Mouse (Mus musculus): Measurements from ENCODE around the gene Herc2.

Herc2 gene

DNA sequence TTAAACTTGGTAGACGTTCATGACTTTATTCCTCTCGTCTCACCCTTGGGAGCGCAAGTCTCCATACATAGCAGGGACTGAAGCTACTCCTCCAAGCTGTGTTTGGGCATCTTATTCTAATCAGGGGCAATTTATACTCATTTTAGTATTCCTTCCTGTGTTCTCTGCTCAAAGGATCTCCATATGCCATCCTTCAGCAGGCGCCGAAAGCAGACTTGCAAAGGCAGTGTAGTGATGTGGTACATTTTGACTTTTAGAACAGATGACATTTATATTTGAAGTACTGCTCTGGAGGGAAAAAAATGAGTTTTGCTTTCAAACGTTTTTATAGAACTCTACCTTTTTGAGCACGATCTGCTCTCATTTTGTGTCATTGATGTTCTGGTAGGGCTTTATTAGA is 71.0 kb downstream of the Herc2 start:
- peaks cover 5% of the 10 kb centered on the region; the same call in 1 of the 2 replicates for H3K36me3 ChIP-seq (ENCODE audit: control insufficient read depth, insufficient read depth, low read length, poor library complexity, severe bottlenecking)
- H3K27me3 ChIP-seq (ENCODE audit: control insufficient read depth, insufficient read depth, low read length, poor library complexity, severe bottlenecking): no peaks in the 10 kb centered on the region

DNA sequence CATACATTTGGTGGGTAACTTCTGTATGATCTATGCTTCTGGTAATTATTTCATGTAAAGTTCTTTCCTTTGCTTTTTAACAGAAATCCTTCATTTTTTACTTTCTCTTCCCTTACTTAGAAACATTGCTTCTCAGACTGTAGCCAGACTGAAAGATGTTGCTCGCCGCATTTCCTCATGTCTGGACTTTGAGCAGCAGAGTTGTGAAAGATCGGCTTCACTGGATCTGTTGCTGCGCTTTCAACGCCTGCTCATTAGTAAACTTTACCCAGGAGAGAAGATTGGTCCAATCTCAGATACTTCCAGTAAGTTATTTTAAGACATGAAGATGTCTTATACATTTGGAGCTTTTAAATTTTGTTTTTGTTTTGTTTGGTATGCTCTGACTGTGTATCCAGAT is 71.4 kb downstream of the Herc2 start:
- DNase-seq (ENCODE audit: low read depth, low spot score): no peak
- H3K27me3 ChIP-seq (ENCODE audit: control insufficient read depth, insufficient read depth, low read length, poor library complexity, severe bottlenecking): no peaks in the 10 kb centered on the region
- H3K36me3 ChIP-seq (ENCODE audit: control insufficient read depth, insufficient read depth, low read length, poor library complexity, severe bottlenecking): peaks cover 5% of the 10 kb centered on the region; the same call in 1 of the 2 replicates

More for the DNA sequence above, 71.0 kb downstream of the Herc2 start:
- DNase-seq (ENCODE audit: low read depth, low spot score): no peak

- DNase-seq (ENCODE audit: low read depth, low spot score): no peak
- Histone ChIP-seq H3K27me3 (ENCODE audit: control insufficient read depth, insufficient read depth, low read length, poor library complexity, severe bottlenecking) (no peaks in the 10 kb centered on the region), H3K36me3 (ENCODE audit: control insufficient read depth, insufficient read depth, low read length, poor library complexity, severe bottlenecking) (peaks cover 11% of the 10 kb centered on the region)
Measured at GRCm38 (mm10) chr7:56128080-56128479, 78.1 kb downstream of the Herc2 start.

DNA sequence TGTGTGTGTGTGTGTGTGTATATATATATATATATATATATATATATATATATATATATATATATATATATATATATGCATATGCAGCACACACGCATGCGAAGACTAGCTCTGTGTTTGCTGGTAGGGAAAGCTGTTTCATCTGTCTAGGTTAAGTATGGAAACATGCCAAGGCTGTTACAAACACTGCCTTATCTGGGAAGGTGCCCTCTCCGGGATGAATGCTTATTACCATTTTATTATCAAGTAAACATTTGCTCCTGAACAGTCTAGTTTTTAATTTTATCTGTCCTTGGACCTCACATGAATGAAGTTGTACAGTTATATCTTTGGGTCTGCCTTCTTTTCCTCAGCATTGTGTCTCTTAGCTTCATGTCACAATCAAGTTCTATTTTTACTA is 79.6 kb downstream of the Herc2 start:
- H3K36me3 ChIP-seq (ENCODE audit: control insufficient read depth, insufficient read depth, low read length, poor library complexity, severe bottlenecking): peaks cover 16% of the 10 kb centered on the region
- H3K27me3 ChIP-seq (ENCODE audit: control insufficient read depth, insufficient read depth, low read length, poor library complexity, severe bottlenecking): no peaks in the 10 kb centered on the region
- DNase-seq (ENCODE audit: low read depth, low spot score): no peak

DNA sequence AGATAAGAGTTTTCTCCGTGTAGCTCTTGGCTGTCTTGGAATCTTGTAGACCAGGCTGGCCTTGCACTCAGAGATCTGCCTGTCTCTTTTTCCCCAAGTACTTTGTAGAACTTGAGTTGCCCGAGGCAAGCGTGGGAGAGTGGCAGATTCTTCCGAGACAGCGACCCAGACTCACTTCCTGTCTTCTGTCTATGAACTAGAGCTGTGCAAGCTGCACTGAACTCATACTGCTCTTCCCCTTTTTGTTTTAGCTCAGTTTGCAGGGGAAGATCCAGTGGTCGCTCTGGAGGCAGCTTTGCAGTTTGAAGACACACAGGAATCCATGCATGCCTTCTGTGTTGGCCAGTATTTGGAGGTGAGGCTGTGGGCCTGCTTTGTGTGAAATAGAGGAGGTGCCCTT is 81.6 kb downstream of the Herc2 start:
- Histone ChIP-seq H3K27me3 (ENCODE audit: control insufficient read depth, insufficient read depth, low read length, poor library complexity, severe bottlenecking) (no peaks in the 10 kb centered on the region), H3K36me3 (ENCODE audit: control insufficient read depth, insufficient read depth, low read length, poor library complexity, severe bottlenecking) (peaks cover 18% of the 10 kb centered on the region)
- DNase-seq (ENCODE audit: low read depth, low spot score): peak; percentile 21

DNA sequence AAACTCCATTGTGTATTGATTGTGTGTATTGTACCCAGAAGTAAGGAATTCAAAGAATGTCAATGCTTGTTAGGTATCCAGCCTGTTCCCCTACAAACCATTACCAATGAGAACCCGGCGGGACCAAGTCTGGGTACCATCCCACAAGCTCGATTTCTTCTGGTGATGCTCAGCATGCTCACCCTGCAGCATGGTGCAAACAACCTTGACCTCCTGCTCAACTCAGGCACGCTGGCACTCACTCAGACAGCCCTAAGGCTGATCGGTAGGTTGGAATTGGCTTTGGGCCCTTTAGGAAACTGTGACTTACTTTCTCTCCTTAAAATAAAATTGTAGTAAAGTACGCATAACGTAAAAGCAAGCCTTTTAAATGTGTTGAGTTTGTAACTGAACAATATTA is 88.7 kb downstream of the Herc2 start:
- DNase-seq (ENCODE audit: low read depth, low spot score): no peak
- Histone ChIP-seq H3K36me3 (ENCODE audit: control insufficient read depth, insufficient read depth, low read length, poor library complexity, severe bottlenecking) (peaks cover 10% of the 10 kb centered on the region; the same call in 1 of the 2 replicates), H3K27me3 (ENCODE audit: control insufficient read depth, insufficient read depth, low read length, poor library complexity, severe bottlenecking) (no peaks in the 10 kb centered on the region)

GRCm38 (mm10) chr7:56146424-56146823 is 96.4 kb downstream of the Herc2 start:
- DNase-seq (ENCODE audit: low read depth, low spot score): no peak
- Histone ChIP-seq H3K36me3 (ENCODE audit: control insufficient read depth, insufficient read depth, low read length, poor library complexity, severe bottlenecking) (peaks cover 12% of the 10 kb centered on the region), H3K27me3 (ENCODE audit: control insufficient read depth, insufficient read depth, low read length, poor library complexity, severe bottlenecking) (no peaks in the 10 kb centered on the region)

DNA sequence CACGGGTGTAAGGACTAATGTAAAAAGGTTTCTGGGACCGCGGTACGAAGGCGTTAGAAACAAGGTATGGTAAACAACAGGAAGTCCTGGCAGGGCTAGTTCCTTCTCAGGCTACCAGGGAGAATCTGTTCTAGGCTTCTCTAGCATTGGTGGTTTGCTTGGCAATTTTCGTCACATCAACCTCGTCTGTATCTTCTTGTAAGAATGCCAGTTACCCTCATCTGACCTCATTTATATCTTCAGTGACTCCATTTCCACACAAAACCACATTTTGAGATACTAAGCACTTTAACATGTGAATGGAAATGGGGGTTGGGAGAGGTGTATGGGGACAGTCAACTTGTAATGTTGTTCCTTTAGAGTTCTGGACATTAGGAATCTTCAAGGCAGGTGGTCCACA is 98.9 kb downstream of the Herc2 start:
- Histone ChIP-seq H3K36me3 (ENCODE audit: control insufficient read depth, insufficient read depth, low read length, poor library complexity, severe bottlenecking) (peaks cover 17% of the 10 kb centered on the region), H3K27me3 (ENCODE audit: control insufficient read depth, insufficient read depth, low read length, poor library complexity, severe bottlenecking) (no peaks in the 10 kb centered on the region)
- no peak for DNase-seq (ENCODE audit: low read depth, low spot score)

DNA sequence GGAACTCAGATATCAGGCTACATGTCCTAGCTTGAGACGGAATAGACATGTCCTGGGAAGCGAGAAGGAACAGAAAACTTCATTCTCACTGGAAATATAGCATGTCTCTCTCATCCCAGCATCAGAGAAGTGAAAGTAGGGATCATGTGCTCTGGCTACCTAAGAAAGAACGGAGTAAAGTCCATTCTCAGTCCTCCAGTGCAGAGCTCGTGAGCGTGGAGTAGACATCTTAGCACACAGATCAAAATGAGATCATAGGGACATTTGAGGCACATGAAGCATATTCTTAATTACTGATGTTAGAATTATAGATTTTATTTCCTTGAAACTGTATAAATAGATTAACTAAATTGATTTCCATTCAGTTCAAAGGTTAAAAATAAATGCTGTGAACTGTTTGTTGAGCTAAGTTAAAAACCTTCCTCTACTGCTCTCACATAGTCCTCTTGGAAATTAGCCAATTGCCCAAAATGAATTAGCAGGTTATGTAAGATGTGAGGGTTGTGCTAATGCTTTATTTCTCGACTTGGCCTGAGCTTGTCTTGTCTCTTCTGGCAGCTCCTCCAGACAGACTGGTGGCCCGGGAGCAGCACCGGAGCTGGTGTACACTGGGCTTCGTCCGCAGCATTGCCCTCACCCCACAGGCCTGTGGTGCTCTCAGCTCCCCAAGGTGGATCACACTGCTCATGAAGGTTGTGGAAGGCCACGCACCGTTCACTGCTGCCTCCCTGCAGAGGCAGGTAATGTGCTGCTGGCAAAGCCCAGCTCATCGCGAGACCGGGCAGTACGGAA is 102.1 kb downstream of the Herc2 start:
- DNase-seq (ENCODE audit: low read depth, low spot score): no peak
- Histone ChIP-seq H3K36me3 (ENCODE audit: control insufficient read depth, insufficient read depth, low read length, poor library complexity, severe bottlenecking) (peaks cover 19% of the 10 kb centered on the region), H3K27me3 (ENCODE audit: control insufficient read depth, insufficient read depth, low read length, poor library complexity, severe bottlenecking) (no peaks in the 10 kb centered on the region)

DNA sequence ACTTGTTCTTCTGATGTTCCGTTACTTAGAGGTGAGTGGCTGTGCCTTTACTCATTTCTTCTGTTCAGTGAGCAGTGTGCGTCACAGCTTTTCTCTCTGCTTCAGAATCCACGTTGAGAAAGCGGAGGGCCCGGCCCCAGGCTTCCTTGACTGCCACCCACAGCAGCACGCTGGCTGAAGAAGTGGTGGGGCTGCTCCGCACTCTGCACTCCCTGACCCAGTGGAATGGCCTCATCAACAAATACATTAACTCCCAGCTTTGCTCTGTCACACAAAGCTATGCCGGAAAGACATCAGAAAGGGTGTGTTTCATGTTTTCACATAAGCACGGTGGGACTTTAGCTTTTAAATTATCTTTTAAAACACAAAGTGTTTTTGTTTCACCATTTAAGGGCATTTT is 103.2 kb downstream of the Herc2 start:
- no peaks in the 10 kb centered on the region for H3K27me3 ChIP-seq (ENCODE audit: control insufficient read depth, insufficient read depth, low read length, poor library complexity, severe bottlenecking)
- no peak for DNase-seq (ENCODE audit: low read depth, low spot score)

DNA sequence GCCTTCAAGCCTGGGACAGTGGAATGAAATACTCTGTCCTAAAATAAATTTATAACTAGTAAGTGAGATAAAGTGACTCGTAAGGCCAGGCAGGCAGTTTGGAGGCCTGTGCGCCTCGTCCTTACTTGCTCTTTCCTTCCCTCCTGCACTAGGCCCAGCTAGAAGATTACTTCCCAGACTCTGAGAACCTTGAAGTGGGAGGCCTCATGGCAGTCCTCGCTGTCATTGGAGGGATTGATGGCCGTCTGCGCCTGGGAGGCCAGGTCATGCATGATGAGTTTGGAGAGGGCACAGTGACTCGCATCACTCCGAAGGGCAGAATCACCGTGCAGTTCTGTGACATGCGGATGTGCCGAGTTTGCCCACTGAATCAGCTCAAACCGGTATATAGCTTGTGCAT is 103.6 kb downstream of the Herc2 start:
- Histone ChIP-seq H3K36me3 (ENCODE audit: control insufficient read depth, insufficient read depth, low read length, poor library complexity, severe bottlenecking) (peaks cover 17% of the 10 kb centered on the region), H3K27me3 (ENCODE audit: control insufficient read depth, insufficient read depth, low read length, poor library complexity, severe bottlenecking) (no peaks in the 10 kb centered on the region)
- DNase-seq (ENCODE audit: low read depth, low spot score): no peak

More for the DNA sequence above, 103.2 kb downstream of the Herc2 start:
- peaks cover 19% of the 10 kb centered on the region for H3K36me3 ChIP-seq (ENCODE audit: control insufficient read depth, insufficient read depth, low read length, poor library complexity, severe bottlenecking)

GRCm38 (mm10) chr7:56163316-56163715 is 113.3 kb downstream of the Herc2 start:
- DNase-seq (ENCODE audit: low read depth, low spot score): no peak
- no peaks in the 10 kb centered on the region for H3K27me3 ChIP-seq (ENCODE audit: control insufficient read depth, insufficient read depth, low read length, poor library complexity, severe bottlenecking)
- H3K36me3 ChIP-seq (ENCODE audit: control insufficient read depth, insufficient read depth, low read length, poor library complexity, severe bottlenecking): peaks cover 20% of the 10 kb centered on the region

DNA sequence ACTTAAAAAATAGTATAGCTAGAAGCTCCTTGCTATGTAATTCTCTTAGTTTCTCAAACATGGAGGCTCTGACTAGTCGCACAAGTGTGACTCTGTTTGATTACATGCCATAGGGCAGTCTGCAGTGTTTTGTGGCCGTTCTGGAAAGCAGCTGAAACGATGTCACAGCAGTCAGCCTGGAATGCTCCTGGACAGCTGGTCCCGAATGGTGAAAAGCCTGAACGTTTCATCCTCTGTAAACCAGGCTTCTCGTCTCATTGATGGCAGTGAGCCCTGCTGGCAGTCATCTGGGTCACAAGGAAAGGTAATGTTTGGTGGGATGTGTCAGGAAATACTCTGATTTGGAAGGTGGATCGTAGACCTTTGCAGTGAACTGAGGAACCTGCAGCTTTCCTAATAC is 118.7 kb downstream of the Herc2 start:
- DNase-seq (ENCODE audit: low read depth, low spot score): no peak
- peaks cover 19% of the 10 kb centered on the region for H3K36me3 ChIP-seq (ENCODE audit: control insufficient read depth, insufficient read depth, low read length, poor library complexity, severe bottlenecking)
- no peaks in the 10 kb centered on the region for H3K27me3 ChIP-seq (ENCODE audit: control insufficient read depth, insufficient read depth, low read length, poor library complexity, severe bottlenecking)

DNA sequence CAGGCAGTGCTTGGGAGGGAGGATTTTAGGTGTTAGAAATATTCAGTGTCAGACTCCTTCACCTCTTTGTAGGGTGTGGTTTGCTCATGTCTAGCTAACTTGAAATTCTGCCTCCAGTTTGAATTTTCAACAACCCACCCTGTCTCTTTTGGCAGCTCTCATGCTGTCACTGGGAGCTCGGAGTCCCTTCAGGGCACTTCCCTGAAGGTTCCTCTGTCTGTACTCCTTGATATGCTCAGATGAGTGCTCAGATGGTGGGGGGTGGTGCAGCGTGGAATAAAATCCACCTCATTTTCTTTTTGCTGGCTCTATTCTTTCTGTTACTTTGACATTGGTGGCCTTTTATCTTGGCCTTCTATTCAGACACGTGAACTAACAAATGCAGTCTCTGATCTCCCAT is 127.4 kb downstream of the Herc2 start:
- peaks cover 8% of the 10 kb centered on the region; the same call in 1 of the 2 replicates for H3K36me3 ChIP-seq (ENCODE audit: control insufficient read depth, insufficient read depth, low read length, poor library complexity, severe bottlenecking)
- no peak for DNase-seq (ENCODE audit: low read depth, low spot score)

DNA sequence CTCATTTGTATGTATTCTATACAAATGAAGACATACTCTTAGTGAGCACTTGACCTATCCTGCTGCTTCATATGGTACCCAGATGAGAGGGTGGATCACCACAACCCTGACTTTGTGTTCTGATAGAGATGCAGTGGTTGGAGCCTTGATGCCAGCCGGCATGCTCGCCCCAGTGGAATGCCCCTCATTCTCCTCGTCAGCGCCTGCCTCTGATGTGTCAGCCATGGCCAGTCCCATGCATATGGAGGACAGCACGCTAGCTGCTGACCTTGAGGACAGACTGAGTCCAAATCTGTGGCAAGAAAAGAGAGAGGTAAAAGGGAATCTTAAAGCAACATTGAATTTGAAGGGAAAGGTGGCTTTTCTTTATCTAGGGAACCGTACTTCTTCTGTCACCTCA is 141.0 kb downstream of the Herc2 start:
- DNase-seq (ENCODE audit: low read depth, low spot score): no peak
- no peaks in the 10 kb centered on the region for H3K27me3 ChIP-seq (ENCODE audit: control insufficient read depth, insufficient read depth, low read length, poor library complexity, severe bottlenecking)
- peaks cover 14% of the 10 kb centered on the region for H3K36me3 ChIP-seq (ENCODE audit: control insufficient read depth, insufficient read depth, low read length, poor library complexity, severe bottlenecking)

More for the DNA sequence above, 127.4 kb downstream of the Herc2 start:
- no peaks in the 10 kb centered on the region for H3K27me3 ChIP-seq (ENCODE audit: control insufficient read depth, insufficient read depth, low read length, poor library complexity, severe bottlenecking)

- Histone ChIP-seq H3K36me3 (ENCODE audit: control insufficient read depth, insufficient read depth, low read length, poor library complexity, severe bottlenecking) (peaks cover 14% of the 10 kb centered on the region), H3K27me3 (ENCODE audit: control insufficient read depth, insufficient read depth, low read length, poor library complexity, severe bottlenecking) (no peaks in the 10 kb centered on the region)
- no peak for DNase-seq (ENCODE audit: low read depth, low spot score)
Measured at GRCm38 (mm10) chr7:56191661-56192060, 141.7 kb downstream of the Herc2 start.
